Mouse (Mus musculus): ENCODE data around the gene Cfap157.

DNA sequence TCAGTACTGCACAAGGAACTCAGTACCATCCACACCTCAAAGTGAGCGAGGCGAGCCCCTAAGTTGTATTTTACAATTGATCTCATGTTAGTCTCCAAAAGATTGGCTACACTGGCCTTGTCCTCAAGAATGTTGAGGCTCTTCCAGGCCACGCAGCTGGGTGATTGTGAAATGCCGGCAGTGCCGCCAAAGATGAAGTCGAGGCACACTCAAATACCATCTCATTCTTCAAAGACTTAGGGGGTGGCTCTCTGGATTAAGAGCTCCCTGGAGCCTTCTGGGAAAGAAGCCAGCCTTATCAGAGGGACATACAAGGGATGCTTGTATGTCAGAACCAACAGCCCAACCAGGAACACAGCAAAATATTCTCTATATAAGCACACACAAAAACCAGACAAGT is 7.1 kb upstream of the Cfap157 start:
- TF ChIP-seq CTCF (IDR thresholded peaks at IDR 0.05; ENCODE audit: low read depth) (no peak), EP300 (IDR thresholded peaks at IDR 0.05; ENCODE audit: low read depth) (no peak)
